Mouse (Mus musculus): ENCODE measurements around the gene Stum.

Stum gene

DNA sequence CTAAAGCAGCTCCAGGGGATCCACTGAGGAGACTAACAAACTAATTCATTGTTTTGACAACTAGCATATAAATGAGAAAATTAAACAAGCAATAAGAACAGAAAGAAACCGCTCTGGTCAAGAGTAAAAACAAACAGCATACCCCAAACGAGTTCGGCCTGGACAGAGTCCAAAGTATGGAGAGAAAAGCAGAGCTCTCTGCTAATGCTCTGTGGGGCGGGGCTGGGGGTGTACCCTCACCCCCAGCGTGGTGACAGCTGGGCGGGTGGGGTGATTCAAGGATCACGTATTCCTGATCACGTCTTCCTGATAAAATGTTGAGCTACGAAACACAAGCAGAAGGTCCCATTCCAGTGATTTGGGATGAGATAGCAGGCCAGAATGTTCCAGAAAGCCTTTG, 9.5 kb upstream of the Stum start:
- DNase-seq, result no peak

DNA sequence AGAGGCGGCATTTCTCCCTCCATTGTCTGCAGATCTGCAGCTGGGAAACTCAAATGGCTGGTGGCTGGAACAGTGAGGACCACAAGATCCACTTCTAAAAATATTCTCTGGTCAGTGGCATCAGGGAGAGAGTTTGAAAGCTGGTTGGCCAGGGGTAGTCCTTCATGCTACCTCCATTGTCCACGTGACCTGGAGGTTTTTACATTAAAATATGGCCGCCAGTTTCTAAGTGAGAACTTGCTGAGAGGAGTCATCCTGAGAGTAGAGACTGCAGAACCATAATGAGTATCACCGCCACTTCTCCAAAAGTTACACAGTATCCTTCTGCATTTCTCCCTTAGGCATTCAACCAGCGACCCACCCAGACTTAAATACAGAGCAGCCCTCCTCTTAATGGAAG, 2.0 kb upstream of the Stum start:
- DNase-seq, result no peak

DNA sequence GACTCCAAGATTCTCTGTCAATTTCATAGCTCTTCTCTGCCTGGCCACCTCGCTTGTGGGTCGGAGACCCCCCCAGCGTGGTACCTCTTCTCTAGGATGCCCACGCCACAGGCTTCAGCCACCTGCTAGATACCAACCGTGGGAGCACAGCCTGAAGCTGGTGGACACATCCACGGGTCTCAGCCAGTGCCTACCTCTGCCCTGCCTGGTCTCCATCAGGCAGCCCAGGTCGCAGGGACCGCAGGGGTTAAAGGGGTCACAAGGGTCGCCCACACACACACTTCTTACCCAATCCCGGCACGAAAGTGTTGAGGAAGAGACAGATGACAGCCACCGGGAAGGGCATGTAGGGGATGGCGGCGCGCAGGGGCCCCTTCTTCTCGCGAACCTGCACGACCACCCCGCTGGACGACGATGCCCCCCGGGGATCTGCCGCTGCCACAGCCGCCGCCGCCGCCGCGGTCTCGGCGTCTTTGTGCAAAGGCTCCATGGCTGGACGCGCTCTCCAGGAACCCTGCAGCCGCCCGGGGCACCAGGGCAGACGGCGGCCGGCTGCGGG, 385 bp downstream of the Stum start:
- DNase-seq, result no peak

DNA sequence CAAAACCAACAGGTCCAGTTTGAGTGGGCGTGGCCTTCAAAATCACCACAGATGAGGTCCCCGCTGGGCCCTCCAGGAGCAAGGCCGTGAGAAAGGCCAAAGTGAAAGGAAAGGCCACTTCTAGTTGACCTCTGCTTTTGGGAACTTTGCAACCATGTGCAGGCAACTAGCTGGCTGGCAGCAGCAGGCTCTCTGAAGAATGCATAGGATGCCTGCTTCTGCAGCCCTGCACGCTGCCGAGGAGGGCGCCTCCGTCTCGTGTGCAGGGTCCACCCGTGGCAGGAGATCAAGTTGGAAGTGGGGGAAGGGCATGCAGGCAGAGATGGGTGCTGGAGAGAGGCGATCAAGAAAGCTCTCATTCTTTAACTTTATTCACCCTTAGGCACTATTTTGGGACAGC, 1.3 kb downstream of the Stum start:
- DNase-seq, result no peak

DNA sequence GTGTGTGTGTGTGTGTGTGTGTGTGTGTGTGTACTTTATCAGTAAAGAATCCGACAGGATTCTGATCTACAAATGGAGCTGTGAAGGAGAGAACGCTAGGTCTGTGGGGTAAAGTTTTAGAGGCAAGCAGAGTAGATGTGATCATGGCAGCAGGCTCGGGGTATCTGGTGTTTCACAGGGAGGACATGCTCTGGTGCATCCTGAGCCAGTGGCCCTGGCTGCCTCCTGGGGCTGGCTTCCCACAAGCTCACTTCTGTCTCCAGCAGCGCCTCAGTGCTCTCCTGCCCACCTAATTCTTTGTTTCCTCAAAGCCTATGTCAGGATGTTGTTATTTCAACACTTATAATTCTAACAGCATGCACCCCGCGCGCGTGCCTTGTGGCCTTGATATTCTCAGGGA, 2.0 kb downstream of the Stum start:
- no peak for DNase-seq

DNA sequence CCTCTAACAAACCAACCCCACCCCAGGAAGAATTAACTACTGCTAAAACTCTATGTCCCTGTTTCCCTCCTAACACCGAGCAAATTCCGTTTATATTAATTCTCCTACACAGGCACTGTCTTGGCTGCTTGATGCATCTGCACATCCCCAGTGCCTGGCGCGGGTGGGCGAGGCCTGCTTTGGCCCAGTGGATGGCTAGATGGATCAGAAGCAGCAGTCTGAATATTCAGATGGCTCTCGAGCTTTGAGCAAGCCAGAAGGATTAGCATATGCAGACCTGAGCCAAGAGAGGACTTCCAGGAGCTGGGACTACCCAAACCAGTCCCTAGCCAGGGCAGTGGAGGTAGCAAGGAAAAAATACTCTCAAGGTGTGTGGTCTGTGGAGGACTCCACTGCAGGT, 3.0 kb downstream of the Stum start:
- no peak for DNase-seq

DNA sequence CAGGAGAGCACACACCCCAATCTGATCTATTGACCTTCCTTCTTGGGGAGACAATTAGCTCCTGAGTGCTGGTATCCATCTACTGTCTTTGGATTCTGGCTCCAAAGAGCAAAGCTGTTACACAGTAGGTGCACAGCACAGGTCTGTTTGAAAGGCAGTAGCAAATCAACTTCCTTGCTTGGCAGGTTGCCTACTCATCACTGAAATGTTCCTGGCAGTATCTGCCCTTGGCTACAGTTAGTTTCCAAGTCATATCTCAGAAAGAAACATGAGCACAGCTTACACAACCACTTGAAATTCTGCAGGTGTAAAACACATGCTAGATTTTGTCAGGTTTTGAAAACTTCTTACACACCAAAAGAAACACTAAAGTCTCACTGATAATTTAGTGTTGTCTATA, 9.7 kb downstream of the Stum start:
- no peak for DNase-seq

DNA sequence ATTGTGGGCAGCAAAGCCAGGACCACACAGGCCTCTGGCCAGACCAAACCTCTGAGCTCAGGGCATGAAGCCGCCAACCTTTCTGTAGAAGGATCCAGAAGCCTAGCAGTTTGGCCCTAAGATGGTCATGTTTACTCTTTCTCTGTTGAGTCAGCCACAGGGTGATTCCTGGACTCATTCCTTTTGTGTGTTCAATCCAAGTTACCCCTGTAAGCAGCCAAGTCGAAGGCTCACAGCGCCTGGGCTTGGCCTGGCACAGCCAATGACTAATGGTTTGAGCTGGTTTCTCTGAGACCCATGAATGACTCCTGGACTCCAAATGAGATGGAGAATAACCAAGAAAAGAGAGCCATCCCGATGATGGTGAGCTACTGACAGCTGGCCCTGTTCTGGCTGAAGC, 15.3 kb downstream of the Stum start:
- no peak for DNase-seq

DNA sequence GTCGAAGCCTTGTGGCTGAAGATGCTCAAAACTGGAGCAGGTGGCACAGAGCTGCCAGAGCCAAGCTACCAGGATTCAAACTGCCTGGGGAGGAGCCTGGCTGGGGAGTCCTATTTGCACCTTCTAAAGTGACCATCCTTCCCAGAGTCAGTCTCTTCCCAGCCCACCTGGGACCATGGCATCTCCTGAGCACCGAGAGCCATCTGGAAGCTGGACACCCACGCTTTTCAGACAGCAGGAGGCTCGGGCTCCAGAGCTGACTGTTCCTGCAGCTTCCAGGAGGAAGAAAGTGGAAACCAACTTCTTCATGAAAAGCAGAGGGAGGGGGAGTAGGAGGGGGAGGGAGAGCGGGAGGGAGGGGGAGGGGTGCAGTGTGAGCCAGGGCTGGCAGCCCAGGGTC, 17.7 kb downstream of the Stum start:
- no peak for DNase-seq

DNA sequence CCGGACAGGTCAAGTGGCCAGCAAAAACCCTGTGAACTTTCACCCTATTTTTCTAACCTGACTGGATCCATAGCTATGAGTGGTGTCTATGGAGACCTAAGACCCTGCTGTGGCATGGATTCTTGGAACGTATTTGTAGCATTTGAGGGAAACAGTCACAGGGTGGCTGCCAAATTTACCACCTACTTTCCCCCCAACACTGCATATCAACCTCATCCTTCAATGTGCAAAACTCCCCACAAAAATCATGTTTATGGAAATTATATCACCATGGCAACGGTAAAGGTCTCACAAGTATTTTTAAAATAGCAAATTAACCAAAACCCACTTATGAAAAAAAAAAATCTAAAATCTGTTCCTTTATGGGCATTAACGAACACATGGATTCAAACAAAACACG, 18.9 kb downstream of the Stum start:
- no peak for DNase-seq

DNA sequence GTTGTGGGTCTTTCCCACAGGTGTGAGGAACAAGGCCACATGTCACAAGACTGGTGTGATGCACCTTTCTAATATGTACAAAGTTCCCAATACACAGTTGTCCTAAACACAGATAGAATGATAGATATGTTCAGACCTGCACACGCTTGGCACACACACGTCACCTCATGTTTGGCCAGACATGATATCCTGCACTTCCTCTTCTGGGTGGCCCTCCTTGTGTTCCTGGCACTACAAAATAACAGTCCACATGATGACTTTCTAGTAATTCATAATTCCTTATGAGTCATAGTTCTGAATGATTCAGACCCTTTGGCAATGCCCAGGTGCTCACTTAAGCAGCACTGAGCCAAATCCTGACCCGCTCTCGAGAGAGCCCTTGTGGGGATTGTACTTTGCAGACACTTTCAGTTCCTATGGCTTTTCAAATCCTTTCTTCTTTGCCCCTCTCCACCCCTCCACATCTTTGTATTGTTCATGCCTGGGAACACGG, 20.3 kb downstream of the Stum start:
- no peak for DNase-seq

DNA sequence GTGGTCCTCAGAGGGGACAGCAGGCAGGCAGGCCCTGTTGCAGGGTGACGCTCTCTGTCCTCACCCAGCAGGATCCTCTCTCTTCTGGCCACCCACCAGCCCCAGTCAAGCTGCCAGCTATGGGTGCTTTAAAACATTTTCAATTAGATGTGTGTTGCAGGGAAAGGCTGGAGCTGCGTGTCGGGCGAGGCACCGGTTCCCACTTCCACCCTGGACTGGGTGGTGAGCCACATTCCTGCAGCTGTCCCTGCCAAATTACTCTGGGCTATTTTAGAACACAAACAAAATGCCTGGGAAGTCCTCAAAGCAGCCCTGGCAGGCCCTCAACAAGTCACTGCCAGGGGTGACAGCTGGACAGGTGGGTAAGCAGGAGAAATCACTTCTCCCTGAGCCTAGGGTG, 20.9 kb downstream of the Stum start:
- DNase-seq, result peak in 1 of 2 experiments; percentile 18

DNA sequence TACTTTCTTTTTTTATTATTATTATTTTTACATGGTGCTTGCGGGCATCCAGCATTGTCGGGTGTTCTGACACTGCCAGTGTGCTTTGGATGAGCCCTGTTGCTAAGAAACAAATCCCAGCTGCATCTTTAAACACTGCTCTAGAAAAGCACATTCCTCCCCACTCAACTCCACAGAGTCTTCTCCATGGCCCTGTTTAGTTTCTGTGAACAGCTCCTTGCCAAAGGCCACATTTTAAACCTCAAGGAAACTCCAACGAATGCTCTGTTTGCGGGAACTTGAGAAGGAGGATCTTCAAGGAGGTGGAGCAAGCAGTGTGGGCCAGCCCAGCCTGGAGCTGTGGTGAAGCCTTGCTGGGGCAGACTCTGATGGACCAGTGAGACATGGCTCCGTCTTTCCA, 22.6 kb downstream of the Stum start:
- no peak for DNase-seq

DNA sequence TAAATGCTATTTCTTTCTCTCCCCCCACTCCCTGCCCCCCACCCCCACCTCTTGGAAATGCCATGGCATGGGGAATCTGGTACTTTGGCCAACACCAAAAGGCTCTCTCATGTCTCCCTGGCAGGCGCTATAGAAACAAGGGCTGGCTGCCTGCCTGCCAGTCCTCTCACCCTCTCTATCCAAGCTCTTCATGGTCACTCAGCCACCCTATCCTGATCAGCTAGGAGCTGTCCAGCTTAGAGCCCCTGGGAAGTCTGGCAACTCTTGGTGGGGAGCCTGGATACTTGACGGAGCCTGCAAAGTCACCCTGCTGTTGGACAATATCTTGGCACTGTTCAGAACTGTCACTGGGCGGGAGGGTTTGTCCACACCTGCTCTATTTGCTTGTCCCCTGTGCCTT, 24.6 kb downstream of the Stum start:
- DNase-seq, result peak; percentile 20 to 22

DNA sequence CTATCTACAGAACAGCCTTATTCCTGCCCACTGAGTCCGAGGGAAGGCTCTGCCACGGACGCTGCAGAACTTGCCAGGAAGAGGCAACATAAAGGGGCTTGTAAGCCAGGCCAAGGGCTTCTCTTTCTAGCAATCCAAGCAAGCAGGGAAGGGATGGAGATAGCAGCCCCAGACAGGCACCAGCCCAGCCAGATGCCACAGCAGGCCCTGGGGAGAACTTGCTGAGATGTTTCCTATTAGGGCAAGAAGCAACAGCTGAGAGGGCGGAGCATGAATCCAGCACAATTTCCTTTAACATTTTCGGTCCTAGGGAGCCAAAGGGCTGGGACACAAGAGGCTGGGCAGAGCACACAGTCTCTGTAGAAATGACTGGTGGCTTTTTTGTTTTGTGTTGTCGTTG, 25.0 kb downstream of the Stum start:
- peak; percentile 31 to 36 for DNase-seq

DNA sequence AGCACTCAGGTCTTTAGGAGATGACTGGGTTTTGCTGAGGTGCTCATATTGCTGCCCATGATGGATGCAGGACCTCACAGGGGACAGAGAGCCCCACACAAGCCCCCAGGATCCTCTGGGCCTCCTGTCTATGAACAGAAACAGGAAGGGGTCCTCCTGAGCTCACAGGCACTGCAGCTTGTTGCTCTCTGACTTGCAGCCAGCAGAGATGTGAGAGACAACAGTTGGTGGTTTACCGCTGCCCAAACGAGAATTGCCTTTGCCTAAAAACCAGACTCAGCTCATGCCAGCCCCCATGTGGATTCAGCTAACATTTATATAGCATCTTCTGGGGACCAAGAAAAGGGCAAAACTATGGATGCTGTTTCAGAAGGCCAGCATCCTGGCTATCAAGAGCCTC, 33.7 kb downstream of the Stum start:
- DNase-seq, result no peak

DNA sequence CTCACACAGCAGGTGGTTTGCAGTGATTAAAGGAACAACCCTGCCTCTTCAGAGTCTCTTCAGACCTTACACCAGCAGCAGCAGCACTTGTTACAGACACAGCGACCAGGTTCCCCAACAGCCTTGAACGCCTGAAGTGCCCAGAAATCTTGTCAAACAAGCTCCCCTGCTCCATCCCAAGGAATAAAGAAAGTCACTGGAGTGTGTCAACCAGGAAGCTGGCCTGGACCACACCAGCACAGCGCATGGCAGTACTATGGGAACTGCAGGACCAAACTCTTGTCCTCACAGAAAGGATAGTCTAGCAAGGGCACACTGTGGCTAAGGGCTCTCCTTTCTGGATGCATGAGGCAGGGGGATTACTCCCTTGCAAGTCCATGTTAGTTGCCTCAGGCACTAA, 38.9 kb downstream of the Stum start:
- DNase-seq, result no peak

DNA sequence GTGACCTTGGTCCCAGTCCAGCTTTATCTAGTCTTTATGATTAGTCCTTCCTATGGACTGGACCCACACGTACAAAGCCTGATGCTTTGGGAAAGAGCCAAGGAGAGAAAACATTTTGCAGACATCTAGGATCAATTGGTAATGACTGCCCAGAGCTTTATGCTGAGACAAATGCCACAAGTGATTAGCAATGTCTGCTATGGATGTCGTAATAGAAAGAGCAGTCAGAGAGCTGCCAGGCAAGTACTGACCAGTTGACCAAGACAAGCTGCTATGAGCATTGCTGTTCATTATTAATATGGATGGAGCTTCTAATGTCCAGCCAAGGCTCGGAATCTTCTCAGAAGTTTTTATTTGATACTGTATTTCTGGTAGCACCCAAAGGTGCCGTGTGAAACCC, 43.8 kb downstream of the Stum start:
- no peak for DNase-seq

DNA sequence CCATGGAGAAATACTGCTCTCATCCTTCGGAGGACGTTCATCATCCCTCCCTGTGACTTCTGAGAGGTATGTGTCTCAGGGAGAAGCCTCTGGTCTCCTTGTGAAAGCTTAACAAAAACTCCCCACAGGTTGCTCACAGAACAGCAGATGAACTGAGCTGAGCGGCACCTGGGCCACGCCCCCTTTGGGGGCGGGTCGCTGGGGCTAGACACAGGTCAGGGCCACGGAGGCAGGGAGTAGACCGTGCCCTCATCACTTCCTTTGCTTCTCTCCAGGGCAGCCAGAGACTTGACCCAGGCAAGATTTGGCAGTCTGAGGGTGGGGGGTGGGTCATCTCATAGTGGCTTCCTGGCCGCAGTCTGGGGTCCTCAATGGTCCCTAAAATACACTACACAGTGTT, 48.4 kb downstream of the Stum start:
- no peak for DNase-seq

DNA sequence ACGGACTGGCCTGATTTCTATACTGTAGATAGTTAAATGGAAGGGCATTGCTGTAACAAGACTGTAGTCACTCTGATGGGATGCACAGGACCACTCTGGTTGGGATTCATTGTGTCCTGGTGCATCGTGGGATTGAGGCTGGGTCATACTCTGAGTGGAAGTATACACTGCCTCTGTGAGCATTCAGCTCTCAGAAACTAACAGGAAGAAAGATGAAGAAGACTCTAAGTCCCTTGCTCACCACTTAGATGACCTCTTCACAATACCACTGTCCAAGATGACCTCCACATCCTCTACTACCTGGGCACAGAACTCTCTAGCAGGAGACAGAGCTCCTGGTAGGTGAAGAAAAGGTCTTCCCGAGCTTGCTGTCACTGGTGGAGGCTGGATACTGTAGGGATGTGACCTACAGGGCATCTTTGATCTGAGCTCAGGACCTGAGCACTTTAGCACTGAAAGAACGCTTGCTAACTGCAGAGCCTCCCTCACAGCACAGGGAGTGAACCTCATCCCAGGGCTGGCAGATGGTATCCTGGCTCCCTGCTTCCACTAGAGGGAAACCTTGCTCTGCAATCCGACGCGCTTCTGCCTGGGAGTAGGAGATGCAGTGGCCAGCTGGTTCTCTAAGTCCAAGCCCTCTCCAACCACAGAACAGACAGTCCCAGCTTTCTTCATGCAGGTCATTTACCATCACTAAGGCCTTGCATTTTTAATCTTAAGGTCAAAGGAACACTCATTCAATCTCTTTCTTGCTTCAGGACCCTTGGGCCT, 49.3 kb downstream of the Stum start:
- DNase-seq, result peak; percentile 75 to 76

DNA sequence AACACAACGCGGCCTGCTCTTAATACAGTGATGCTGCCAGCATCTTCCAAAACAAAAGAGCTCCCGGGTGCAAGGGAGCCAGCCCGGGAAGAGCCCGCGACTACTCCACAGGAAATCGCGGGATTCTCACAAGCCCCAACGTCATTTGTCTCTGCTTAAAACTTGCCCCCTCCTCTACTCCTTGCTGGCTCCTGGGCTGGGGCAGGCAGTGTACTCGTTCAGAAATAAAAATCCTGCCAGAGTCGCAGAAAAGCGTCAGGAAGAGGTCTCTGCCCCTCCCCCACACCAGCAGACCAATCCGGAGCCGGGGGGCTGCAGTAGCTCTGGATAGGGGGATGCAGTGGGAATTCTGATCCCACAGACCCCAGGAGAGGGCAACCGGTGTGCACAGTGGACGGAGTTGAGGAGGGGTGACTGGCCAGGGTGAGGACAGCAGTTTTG, 50.2 kb downstream of the Stum start:
- no peak for DNase-seq

DNA sequence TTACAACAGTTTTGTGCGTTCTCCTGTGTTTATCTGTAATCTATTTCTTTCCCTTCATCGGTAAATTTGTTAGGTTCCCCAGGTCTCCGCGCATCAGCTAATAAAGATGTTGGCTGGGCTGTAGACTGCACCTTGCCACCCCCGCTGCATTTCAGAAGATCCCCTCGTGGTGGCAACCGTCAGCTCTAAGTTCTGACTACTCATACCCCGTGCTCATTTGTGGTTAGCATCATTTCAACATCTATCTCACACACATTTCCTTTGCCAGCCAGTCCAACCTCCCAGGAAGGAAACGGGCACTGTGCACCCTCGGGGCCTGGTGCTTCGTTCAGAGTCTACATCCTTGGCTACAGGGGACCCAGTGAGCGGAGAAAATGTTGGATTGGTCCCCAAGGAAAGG, 51.5 kb downstream of the Stum start:
- DNase-seq, result no peak

DNA sequence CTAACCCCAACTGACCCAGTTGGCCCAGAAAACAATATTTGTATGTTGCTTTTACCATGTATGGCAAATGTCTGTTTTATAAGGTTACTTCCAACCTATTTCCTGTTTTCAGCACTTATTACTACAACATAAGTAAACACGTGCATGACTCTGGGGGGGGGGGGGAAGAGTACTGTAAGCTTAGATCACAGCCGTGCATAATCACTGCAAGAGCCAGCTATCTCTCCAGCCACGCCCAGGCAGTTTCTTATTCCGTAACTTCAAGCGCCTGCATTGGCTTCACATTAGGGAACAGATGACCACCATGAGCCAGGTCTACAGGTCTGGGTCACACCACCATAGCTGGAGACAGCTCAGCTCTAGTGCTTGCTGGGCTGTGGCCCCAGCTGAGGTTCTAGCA, 53.5 kb downstream of the Stum start:
- no peak for DNase-seq

DNA sequence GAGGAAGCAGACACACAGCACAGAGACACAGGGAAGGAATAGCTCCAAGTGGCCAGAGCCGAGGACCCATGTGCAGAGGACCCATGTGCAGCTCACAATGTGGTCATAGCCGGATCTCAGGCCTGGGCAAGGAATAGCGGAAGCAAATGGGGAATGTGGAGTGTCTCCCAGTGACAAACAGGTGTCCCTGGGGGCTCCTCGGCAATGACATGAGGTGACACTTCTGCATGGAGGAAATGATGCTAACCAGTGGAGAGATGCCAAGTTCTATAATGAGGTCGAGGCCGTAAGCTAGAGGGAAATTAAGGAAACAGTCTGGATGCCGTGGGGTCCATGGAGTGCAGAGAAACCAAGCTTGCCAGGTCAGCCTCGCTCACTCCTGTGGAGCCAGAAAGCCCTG, 54.4 kb downstream of the Stum start:
- no peak for DNase-seq

Measured in cerebellum, postnatal 36 days (tissue).